Mouse (Mus musculus) MEL (cell line): ENCODE measurements around the gene Spata32.

Source experiments
- CTCF ChIP-seq, 3 experiments: IDR thresholded peaks in 2 of 3; conservative IDR thresholded peaks in 1 of 3; 2 replicates each; pipeline ENCODE4 v1.5.1; 2011 to 2012; ENCODE audit warnings: low read length in 3 of 3, low read depth in 2 of 3, mild to moderate bottlenecking in 2 of 3, improper control_type of control experiment in 1 of 3, inconsistent platforms in 1 of 3, mixed read lengths in 1 of 3, moderate library complexity in 1 of 3; ENCODE audit not compliant: control insufficient read depth in 1 of 3, insufficient read depth in 1 of 3, poor library complexity in 1 of 3, severe bottlenecking in 1 of 3
- RCOR1 ChIP-seq: IDR thresholded peaks from 2 replicates; pipeline ENCODE4 v1.6.1; 2012; ENCODE audit warnings: low read depth, mild to moderate bottlenecking, inconsistent platforms, low read length, improper control_type of control experiment
- ZMIZ1 ChIP-seq: IDR thresholded peaks from 2 replicates; pipeline ENCODE4 v1.6.1; 2012; ENCODE audit warnings: low read depth, mild to moderate bottlenecking, inconsistent platforms, low read length, improper control_type of control experiment, moderate library complexity

- TF ChIP-seq RCOR1 (no peak), ZMIZ1 (no peak), CTCF (IDR thresholded peaks at IDR 0.05 in 2 of 3, conservative IDR thresholded peaks at IDR 0.05 in 1 of 3; ENCODE audit: control insufficient read depth in 1 of 3, insufficient read depth in 1 of 3, low read depth in 2 of 3, low read length in 3 of 3, poor library complexity in 1 of 3, severe bottlenecking in 1 of 3) (no peak)
These were observed 28.6 kb upstream of the Spata32 start for GRCm38 (mm10) chr11:103246731-103247290.
